ENCODE assay signal across 8 mouse cellular contexts in genomic region chr10:53795567-53796257, GRCm38 (mm10). TPM values are rescaled to one million over a fixed set of nuclear protein-coding genes. Genes with fewer than 3 reads are reported as not detected.
A peak's percentile ranks its signal among the peaks of the same experiment; 100 is the strongest.
DNase-seq lines count a peak whose midpoint lies in the region; ATAC-seq and TF ChIP-seq lines count a peak whose summit lies in the region.

No protein-coding gene starts in this region.

- no peak overlapping the region for H3K4me3 ChIP-seq in kidney, postnatal 0 days (replicated peaks; ENCODE audit: low read depth, low read length)
- no peak overlapping the region for H3K4me3 ChIP-seq in kidney, embryonic 14.5 days (ENCODE audit: low read length)

- no peak overlapping the region for H3K27ac ChIP-seq in kidney, postnatal 0 days
- no peak overlapping the region for H3K27ac ChIP-seq in kidney, embryonic 14.5 days (ENCODE audit: low read depth, low read length)

- H3K36me3 ChIP-seq in kidney, postnatal 0 days (ENCODE audit: insufficient read depth, low read length), result no peaks in the 10 kb centered on the region
- H3K36me3 ChIP-seq in kidney, embryonic 14.5 days (ENCODE audit: control insufficient read depth, insufficient read depth, low read length), result no peaks in the 10 kb centered on the region

- no peaks in the 10 kb centered on the region for H3K9me3 ChIP-seq in kidney, postnatal 0 days (replicated peaks; ENCODE audit: low read length)
- no peaks in the 10 kb centered on the region for H3K9me3 ChIP-seq in kidney, embryonic 14.5 days (ENCODE audit: control insufficient read depth, low read length)

- H3K4me1 ChIP-seq in kidney, postnatal 0 days (replicated peaks; ENCODE audit: insufficient read depth, low read length), result no peaks in the 10 kb centered on the region
- H3K4me1 ChIP-seq in kidney, embryonic 14.5 days (ENCODE audit: control insufficient read depth, insufficient read depth, low read length), result no peaks in the 10 kb centered on the region

- H3K27me3 ChIP-seq in kidney, postnatal 0 days (ENCODE audit: insufficient read depth, low read length), result no peaks in the 10 kb centered on the region
- H3K27me3 ChIP-seq in kidney, embryonic 14.5 days (ENCODE audit: control insufficient read depth, insufficient read depth, low read length), result no peaks in the 10 kb centered on the region

- no peak overlapping the region for H3K4me2 ChIP-seq in kidney, postnatal 0 days (ENCODE audit: low read length)
- no peak overlapping the region for H3K4me2 ChIP-seq in kidney, embryonic 14.5 days (replicated peaks; ENCODE audit: low read depth, low read length)

- TF ChIP-seq CTCF in kidney, postnatal 0 days (IDR thresholded peaks at IDR 0.05; ENCODE audit: low read depth), result peak; percentile 79

- ATAC-seq in kidney, postnatal 0 days (replicated peaks; ENCODE audit: low FRiP score, low read depth), result no peak
- no peak; the same call in 1 of the 2 replicates for ATAC-seq in kidney, embryonic 14.5 days (ENCODE audit: low FRiP score, low TSS enrichment)

- 8% methylated on average over 2 of the region's 2 CpGs for WGBS in kidney, postnatal 0 days
- 7% methylated on average over 2 of the region's 2 CpGs for WGBS in kidney, embryonic 14.5 days

- H3K9ac ChIP-seq in kidney, postnatal 0 days (ENCODE audit: low read depth, low read length), result no peak overlapping the region
- H3K9ac ChIP-seq in kidney, embryonic 14.5 days (ENCODE audit: low read depth, low read length), result no peak overlapping the region

- intact Hi-C loops in left cerebral cortex, postnatal 25 days (cut with DNase I), result loop anchor here (1.0 kb wide), 1 partner anchor 154 kb away; no protein-coding TSS in a partner anchor

- DNase-seq in kidney, postnatal 0 days (ENCODE audit: low spot score), result peak; percentile 65
- DNase-seq in adipocyte (ENCODE audit: low spot score), result peak; percentile 32
- DNase-seq in embryo, embryonic 11.5 days (ENCODE audit: low read depth, low spot score), result peak; percentile 7
- peak; percentile 52 to 56 for DNase-seq in left cerebral cortex, postnatal 25 days (ENCODE audit: low spot score in 2 of 2)
- DNase-seq in right cerebral cortex, postnatal 4 days, result peak; percentile 29
- no peak for DNase-seq in gastrocnemius, postnatal 4 days (ENCODE audit: low spot score in 2 of 2)
- DNase-seq in gastrocnemius, adult 18-20 months (ENCODE audit: low spot score), result no peak

RNA-seq across cellular contexts. Expression of gene Fam184a, which starts 44.8 kb away (rescaled TPM):
- polyA plus RNA-seq in kidney, postnatal 0 days (2015; fragmentation: Nextera tagmentation; extraction: Ambion mirVana), result 4.6 and 5.0 TPM in 2 replicates
- 5.9 and 9.1 TPM in 2 replicates for polyA plus RNA-seq in kidney, embryonic 14.5 days (2014; fragmentation: Nextera tagmentation; extraction: Ambion mirVana)
- total RNA-seq in left cerebral cortex, postnatal 25 days (2021), result 10 to 100 TPM; 23.7 to 30.3 TPM
- 1 to 10 TPM; 2.4 to 2.7 TPM for total RNA-seq in gastrocnemius, postnatal 4 days (2021)
- total RNA-seq in gastrocnemius, adult 18-20 months (2021), result under 1 TPM; 0.30 to 0.43 TPM

Comparison
In these comparisons a context has a peak if more than half of its experiments do, and no peak if none do; other contexts are left out.
1. DNase-seq: peak in kidney, postnatal 0 days (single experiment), adipocyte (single experiment), embryo, embryonic 11.5 days (single experiment), left cerebral cortex, postnatal 25 days (2 of 2) and right cerebral cortex, postnatal 4 days (single experiment); none in gastrocnemius, postnatal 4 days (0 of 2) and gastrocnemius, adult 18-20 months (single experiment).
2. RNA of gene Fam184a, which starts 44.8 kb away (total RNA-seq): 23.7 to 30.3 TPM in left cerebral cortex, postnatal 25 days; 2.4 to 2.7 TPM in gastrocnemius, postnatal 4 days and 0.30 to 0.43 TPM in gastrocnemius, adult 18-20 months; every median in the first group is over 4 times any median in the second.